Mouse (Mus musculus) neural tube, embryonic 13.5 days (tissue): ENCODE measurements around the gene Rpap1. TPM values are rescaled to one million over a fixed set of nuclear protein-coding genes. Genes with fewer than 3 reads are reported as not detected.
"Not testable (repeated sequence)": the region's sequence is repeated elsewhere in the genome, so short reads cannot be mapped to it uniquely, and the experiment has no call there.

ENCODE experiments used
- ATAC-seq: fragments of 200-750 bp; cut with Nextera tagmentation; 2 replicates; pipeline ENCODE4 v1.8.0; 2017; ENCODE audit warnings: low read depth, mild to moderate bottlenecking, moderate TSS enrichment, moderate library complexity
- H3K27ac ChIP-seq: fragments of 300-500 bp; sonication (generic); replicated peaks from 2 replicates; pipeline ENCODE4 v1.5.1; 2015; ENCODE audit warnings: moderate library complexity, mild to moderate bottlenecking, inconsistent platforms
- H3K27me3 ChIP-seq: fragments of 300-500 bp; sonication (generic); 2 replicates; pipeline ENCODE4 v1.6.1; 2015; ENCODE audit warnings: mild to moderate bottlenecking, inconsistent platforms
- H3K36me3 ChIP-seq: fragments of 300-500 bp; sonication (generic); 2 replicates; pipeline ENCODE4 v1.6.1; 2015; ENCODE audit warnings: mild to moderate bottlenecking, inconsistent platforms
- H3K4me1 ChIP-seq: fragments of 300-500 bp; sonication (generic); replicated peaks from 2 replicates; pipeline ENCODE4 v1.6.1; 2015; ENCODE audit warnings: inconsistent platforms
- H3K4me2 ChIP-seq: fragments of 300-500 bp; sonication (generic); 2 replicates; pipeline ENCODE4 v1.6.1; 2015; ENCODE audit warnings: inconsistent platforms, mild to moderate bottlenecking, moderate library complexity
- H3K4me3 ChIP-seq: fragments of 300-500 bp; sonication (generic); 2 replicates; pipeline ENCODE4 v1.5.1; 2015; ENCODE audit warnings: mild to moderate bottlenecking, inconsistent platforms
- H3K9ac ChIP-seq: fragments of 300-500 bp; sonication (generic); 2 replicates; pipeline ENCODE4 v1.6.1; 2015; ENCODE audit warnings: moderate library complexity, mild to moderate bottlenecking, inconsistent platforms
- H3K9me3 ChIP-seq: fragments of 300-500 bp; sonication (generic); 2 replicates; pipeline ENCODE4 v1.6.1; 2016; ENCODE audit warnings: inconsistent platforms
- WGBS: fragments of 180-500 bp; shearing (Covaris S2); methylation state at CpG from one replicate; pipeline ENCODE4 v1.1.7; 2015; 5-methylcytosine and 5-hydroxymethylcytosine counted together
- polyA plus RNA-seq: library from polyadenylated mRNA; unstranded; fragments of >200 nt; fragmentation: Nextera tagmentation; extraction: Ambion mirVana; gene quantifications from 2 replicates; pipeline ENCODE4 v1.2.1, GENCODE M21; 2015

Rpap1 gene
- polyA plus RNA-seq, 1 experiment from 2014 or later, result 21.0 TPM

GRCm38 (mm10) chr2:119744163-119745111 is 42.9 kb downstream of the Rpap1 start:
- peak overlapping the region; percentile 42 for H3K4me2 ChIP-seq
- ATAC-seq, result 0 out of 2 replicates have a peak, but pooled peaks have one; percentile 10
- peaks cover 41% of the 10 kb centered on the region for H3K4me1 ChIP-seq
- 3% methylated on average over 46 of the region's 46 CpGs for WGBS
- H3K27ac ChIP-seq, result no peak overlapping the region
- no peaks in the 10 kb centered on the region for H3K9me3 ChIP-seq
- H3K4me3 ChIP-seq, result peak overlapping the region; percentile 17
- no peaks in the 10 kb centered on the region for H3K36me3 ChIP-seq
- H3K27me3 ChIP-seq, result peaks cover 88% of the 10 kb centered on the region
- 0 out of 2 replicates have a peak overlapping the region, but pooled peaks have one; percentile 6 for H3K9ac ChIP-seq

- Histone ChIP-seq H3K4me3 (peak overlapping the region; percentile 17; the same call in 1 of the 2 replicates), H3K27ac (no peak overlapping the region), H3K36me3 (no peaks in the 10 kb centered on the region), H3K4me2 (peak overlapping the region; percentile 42), H3K9ac (no peak overlapping the region), H3K4me1 (peaks cover 41% of the 10 kb centered on the region), H3K27me3 (peaks cover 82% of the 10 kb centered on the region), H3K9me3 (no peaks in the 10 kb centered on the region)
- 5% methylated on average over 22 of the region's 22 CpGs for WGBS
- no peak for ATAC-seq
Measured at GRCm38 (mm10) chr2:119743808-119744162, 43.6 kb downstream of the Rpap1 start.

- peak overlapping the region; percentile 57 for H3K4me3 ChIP-seq
- 7% methylated on average over 22 of the region's 31 CpGs for WGBS
- H3K9me3 ChIP-seq, result no peaks in the 10 kb centered on the region
- ATAC-seq, result no peak
- H3K36me3 ChIP-seq, result no peaks in the 10 kb centered on the region
- H3K27me3 ChIP-seq, result peaks cover 80% of the 10 kb centered on the region
- H3K4me1 ChIP-seq, result peaks cover 41% of the 10 kb centered on the region
- H3K27ac ChIP-seq, result no peak overlapping the region
- peak overlapping the region; percentile 97 for H3K4me2 ChIP-seq
- peak overlapping the region; percentile 65 for H3K9ac ChIP-seq
Measured at GRCm38 (mm10) chr2:119743176-119743807, 44.0 kb downstream of the Rpap1 start.

GRCm38 (mm10) chr2:119742461-119743175 is 44.7 kb downstream of the Rpap1 start:
- peak; percentile 34 for ATAC-seq

GRCm38 (mm10) chr2:119741581-119742411 is 45.5 kb downstream of the Rpap1 start, which contains the start of gene Itpka:
Itpka (plus strand) TSS chr2:119742337.
- H3K4me1 ChIP-seq, result peaks cover 41% of the 10 kb centered on the region
- H3K9me3 ChIP-seq, result no peaks in the 10 kb centered on the region
- ATAC-seq, result peak; percentile 70
- under 1% methylated on average over 47 of the region's 53 CpGs for WGBS
- H3K9ac ChIP-seq, result peak within 1 kb of the TSS; percentile 65
- H3K4me3 ChIP-seq, result peak within 1 kb of the TSS; percentile 57
- H3K27ac ChIP-seq, result no peak within 1 kb of the TSS
- peaks cover 81% of the 10 kb centered on the region for H3K27me3 ChIP-seq
- peak within 1 kb of the TSS; percentile 97 for H3K4me2 ChIP-seq
- no peaks in the 10 kb centered on the region for H3K36me3 ChIP-seq

More at GRCm38 (mm10) chr2:119742461-119743175, 44.7 kb downstream of the Rpap1 start:
- Histone ChIP-seq H3K27me3 (peaks cover 77% of the 10 kb centered on the region), H3K4me2 (peak overlapping the region; percentile 97), H3K4me1 (peaks cover 41% of the 10 kb centered on the region), H3K4me3 (peak overlapping the region; percentile 57), H3K9me3 (no peaks in the 10 kb centered on the region), H3K36me3 (no peaks in the 10 kb centered on the region), H3K9ac (peak overlapping the region; percentile 65), H3K27ac (no peak overlapping the region)
- under 1% methylated on average over 63 of the region's 70 CpGs for WGBS

- WGBS, result 24% methylated on average over 2 of the region's 2 CpGs
- no peak overlapping the region for H3K4me2 ChIP-seq
- H3K27ac ChIP-seq, result no peak overlapping the region
- no peak overlapping the region for H3K9ac ChIP-seq
- ATAC-seq, result no peak
- H3K9me3 ChIP-seq, result no peaks in the 10 kb centered on the region
- H3K4me3 ChIP-seq, result no peak overlapping the region
- peaks cover 41% of the 10 kb centered on the region for H3K4me1 ChIP-seq
- H3K36me3 ChIP-seq, result peaks cover 7% of the 10 kb centered on the region
- peaks cover 79% of the 10 kb centered on the region for H3K27me3 ChIP-seq
Measured at GRCm38 (mm10) chr2:119740567-119740966, 46.8 kb downstream of the Rpap1 start.

GRCm38 (mm10) chr2:119737124-119737523 is 50.2 kb downstream of the Rpap1 start:
- Histone ChIP-seq H3K4me3 (no peak overlapping the region), H3K9ac (no peak overlapping the region), H3K4me1 (peaks cover 12% of the 10 kb centered on the region; the same call in 1 of the 2 replicates), H3K4me2 (no peak overlapping the region), H3K9me3 (no peaks in the 10 kb centered on the region), H3K27me3 (peaks cover 48% of the 10 kb centered on the region), H3K36me3 (peaks cover 40% of the 10 kb centered on the region), H3K27ac (no peak overlapping the region)
- WGBS, result 30% methylated on average over 12 of the region's 12 CpGs
- ATAC-seq, result no peak

- no peak for ATAC-seq
- H3K4me2 ChIP-seq, result no peak overlapping the region
- H3K9me3 ChIP-seq, result no peaks in the 10 kb centered on the region
- no peak overlapping the region for H3K9ac ChIP-seq
- no peak overlapping the region for H3K4me3 ChIP-seq
- peaks cover 97% of the 10 kb centered on the region for H3K36me3 ChIP-seq
- no peaks in the 10 kb centered on the region for H3K4me1 ChIP-seq
- H3K27ac ChIP-seq, result no peak overlapping the region
- H3K27me3 ChIP-seq, result peaks cover 3% of the 10 kb centered on the region; the same call in 1 of the 2 replicates
- WGBS, result 95% methylated on average over 4 of the region's 4 CpGs
Measured at GRCm38 (mm10) chr2:119730735-119731134, 56.6 kb downstream of the Rpap1 start.

- Histone ChIP-seq H3K4me2 (no peak overlapping the region), H3K27me3 (no peaks in the 10 kb centered on the region), H3K4me3 (no peak overlapping the region), H3K9me3 (no peaks in the 10 kb centered on the region), H3K27ac (no peak overlapping the region), H3K9ac (no peak overlapping the region), H3K4me1 (no peaks in the 10 kb centered on the region), H3K36me3 (peaks cover 94% of the 10 kb centered on the region)
- no peak for ATAC-seq
- 91% methylated on average over 3 of the region's 3 CpGs for WGBS
Measured at GRCm38 (mm10) chr2:119727762-119728416, 59.4 kb downstream of the Rpap1 start.

- H3K4me3 ChIP-seq, result no peak overlapping the region
- peaks cover 89% of the 10 kb centered on the region for H3K36me3 ChIP-seq
- WGBS, result 96% methylated on average over 8 of the region's 8 CpGs
- no peak for ATAC-seq
- H3K27ac ChIP-seq, result no peak overlapping the region
- H3K27me3 ChIP-seq, result no peaks in the 10 kb centered on the region
- no peaks in the 10 kb centered on the region for H3K4me1 ChIP-seq
- H3K9me3 ChIP-seq, result no peaks in the 10 kb centered on the region
- H3K4me2 ChIP-seq, result no peak overlapping the region
- no peak overlapping the region for H3K9ac ChIP-seq
Measured at GRCm38 (mm10) chr2:119721070-119721469, 66.3 kb downstream of the Rpap1 start.

GRCm38 (mm10) chr2:119715868-119716267 is 71.5 kb downstream of the Rpap1 start:
- not testable (repeated sequence) for H3K27ac ChIP-seq, H3K4me1 ChIP-seq, H3K9me3 ChIP-seq, H3K4me2 ChIP-seq, H3K4me3 ChIP-seq, H3K27me3 ChIP-seq, H3K9ac ChIP-seq, ATAC-seq
- peaks cover 83% of the 10 kb centered on the region for H3K36me3 ChIP-seq
- 98% methylated on average over 2 of the region's 2 CpGs for WGBS
